Mouse (Mus musculus): ENCODE measurements around the gene Cadm4.

The Cadm4 gene

GRCm38 (mm10) chr7:24531211-24531971, 49.6 kb downstream of the Cadm4 start:
- peak; percentile 57 for DNase-seq (ENCODE audit: low spot score)

DNA sequence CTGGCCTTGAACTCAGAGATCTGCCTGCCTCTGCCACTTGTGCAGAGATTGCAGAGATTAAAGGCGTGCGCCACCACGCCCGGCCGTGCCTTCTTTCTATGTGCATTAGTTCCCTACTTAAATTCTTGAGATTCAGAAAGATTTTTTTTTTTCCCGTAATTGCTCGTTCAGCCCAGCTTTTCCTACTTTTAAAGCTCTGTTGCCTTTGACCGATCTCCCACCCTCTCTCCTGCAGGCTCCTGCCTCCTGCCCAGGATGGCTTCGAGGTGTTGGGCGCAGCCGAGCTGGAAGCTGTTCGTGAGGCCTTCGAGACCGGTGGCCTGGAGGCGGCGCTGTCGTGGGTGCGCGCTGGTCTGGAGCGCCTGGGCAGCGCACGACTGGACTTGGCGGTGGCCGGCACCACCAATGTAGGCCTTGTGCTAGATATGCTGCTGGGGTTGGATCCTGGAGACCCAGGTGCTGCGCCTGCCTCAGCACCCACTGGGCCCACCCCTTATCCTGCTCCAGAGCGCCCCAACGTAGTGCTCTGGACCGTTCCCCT, 51.3 kb downstream of the Cadm4 start:
- no peak for DNase-seq (ENCODE audit: low spot score)

DNA sequence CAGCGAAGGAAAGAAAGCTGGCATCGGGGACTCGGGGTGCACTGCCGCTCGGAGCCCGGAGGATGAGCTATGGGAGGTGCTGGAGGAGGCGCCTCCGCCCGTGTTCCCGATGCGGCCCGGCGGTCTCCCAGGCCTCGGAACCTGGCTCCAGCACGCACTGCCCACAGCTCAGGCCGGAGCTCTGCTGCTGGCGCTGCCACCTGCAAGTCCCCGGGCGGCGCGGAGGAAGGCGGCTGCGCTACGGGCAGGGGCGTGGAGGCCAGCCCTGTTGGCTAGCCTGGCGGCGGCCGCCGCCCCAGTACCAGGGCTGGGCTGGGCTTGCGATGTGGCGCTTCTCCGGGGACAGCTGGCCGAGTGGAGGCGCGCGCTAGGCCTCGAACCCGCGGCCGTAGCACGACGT, 52.0 kb downstream of the Cadm4 start:
- DNase-seq (ENCODE audit: low spot score) = no peak

DNA sequence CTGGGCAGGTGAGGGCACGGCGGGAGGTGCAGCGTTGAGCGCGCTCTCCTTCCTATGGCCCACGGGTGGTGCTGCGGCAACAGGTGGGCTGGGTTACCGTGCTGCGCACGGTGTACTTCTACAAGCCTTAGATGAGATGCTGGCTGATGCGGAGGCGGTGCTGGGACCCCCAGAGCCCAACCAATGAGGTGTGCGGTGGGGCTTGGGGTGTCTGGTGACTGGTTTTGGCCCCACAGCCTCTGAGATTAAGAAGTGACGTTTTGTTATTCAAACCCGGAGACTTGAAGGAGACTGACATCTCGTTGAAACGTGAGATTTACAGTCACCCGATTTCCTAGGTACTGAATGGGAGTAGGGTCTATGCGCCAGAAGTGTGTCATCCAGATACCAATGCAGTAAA, 52.5 kb downstream of the Cadm4 start:
- DNase-seq (ENCODE audit: low spot score) = no peak

- no peak for DNase-seq (ENCODE audit: low spot score)
These were observed 55.3 kb downstream of the Cadm4 start for GRCm38 (mm10) chr7:24537081-24537480.

GRCm38 (mm10) chr7:24537591-24537990, 55.8 kb downstream of the Cadm4 start:
- no peak for DNase-seq (ENCODE audit: low spot score)

DNA sequence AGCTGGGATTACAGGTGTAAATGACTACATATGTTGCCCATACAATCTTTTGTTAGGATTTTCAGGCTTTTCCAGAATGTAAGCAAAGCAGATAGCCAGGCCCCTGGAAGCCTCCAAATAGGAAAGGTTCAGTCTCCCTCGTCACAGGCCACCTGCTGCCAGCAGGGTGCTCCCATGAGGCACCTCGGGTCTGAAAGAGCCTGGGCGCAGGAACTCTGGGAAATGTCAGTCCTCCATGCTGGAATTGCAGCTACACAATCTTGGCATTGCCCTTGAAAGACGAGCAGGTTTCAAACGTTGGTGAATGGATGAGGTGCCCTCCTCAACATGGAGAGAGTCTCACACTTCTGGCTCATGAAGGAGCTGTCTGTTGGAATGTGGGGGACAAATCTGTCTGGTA, 56.3 kb downstream of the Cadm4 start:
- DNase-seq (ENCODE audit: low spot score) = no peak

GRCm38 (mm10) chr7:24538701-24539100, 56.9 kb downstream of the Cadm4 start:
- no peak for DNase-seq (ENCODE audit: low spot score)

DNA sequence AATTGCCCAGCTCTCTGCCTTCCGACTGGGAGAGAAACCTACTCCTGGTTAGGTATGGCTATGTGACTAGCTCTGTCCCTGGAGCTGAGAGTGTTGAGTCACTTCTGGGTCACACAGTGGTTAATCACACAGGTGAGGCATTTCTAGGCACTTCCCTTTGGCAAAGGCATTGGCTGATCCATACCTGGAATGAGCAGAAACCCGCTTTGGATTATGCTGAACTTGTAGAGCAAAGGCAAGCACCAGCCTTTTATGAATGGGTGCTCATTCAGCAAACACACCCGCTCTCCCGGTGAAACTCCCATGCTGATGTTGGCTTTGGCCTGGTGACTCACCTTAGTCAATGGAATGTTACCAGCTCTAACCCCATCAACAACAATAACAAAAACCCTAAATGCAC, 57.9 kb downstream of the Cadm4 start:
- no peak for DNase-seq (ENCODE audit: low spot score)

DNA sequence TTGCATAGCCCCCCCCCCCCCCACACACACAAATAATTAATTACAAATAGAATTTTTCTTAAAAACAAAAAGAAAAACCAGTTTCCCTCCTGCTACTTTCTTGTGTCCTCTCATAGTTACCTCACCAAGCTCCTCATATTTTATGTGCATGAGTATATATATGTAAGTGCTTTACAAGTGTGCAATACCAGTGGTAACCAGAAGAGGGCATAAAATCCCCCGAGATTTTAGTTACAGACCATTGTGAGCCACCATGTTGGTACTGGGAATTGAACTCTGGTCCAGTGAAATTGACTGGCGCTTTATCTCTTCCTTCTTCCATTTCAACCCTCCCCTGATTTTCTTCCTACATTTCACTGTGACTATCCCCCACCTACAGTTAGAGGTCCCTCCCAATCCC, 62.7 kb downstream of the Cadm4 start:
- DNase-seq (ENCODE audit: low spot score) = no peak

GRCm38 (mm10) chr7:24546068-24546614, 64.3 kb downstream of the Cadm4 start, which contains the start of the genes Pinlyp and Xrcc1:
Pinlyp (minus strand) TSS chr7:24546118.
Xrcc1 (plus strand) TSS chr7:24546289.
- no peak for DNase-seq (ENCODE audit: low spot score)

GRCm38 (mm10) chr7:24546634-24547389, 65.0 kb downstream of the Cadm4 start:
- peak; percentile 98 for DNase-seq (ENCODE audit: low spot score)

GRCm38 (mm10) chr7:24547534-24548036, 65.8 kb downstream of the Cadm4 start:
- no peak for DNase-seq (ENCODE audit: low spot score)

DNA sequence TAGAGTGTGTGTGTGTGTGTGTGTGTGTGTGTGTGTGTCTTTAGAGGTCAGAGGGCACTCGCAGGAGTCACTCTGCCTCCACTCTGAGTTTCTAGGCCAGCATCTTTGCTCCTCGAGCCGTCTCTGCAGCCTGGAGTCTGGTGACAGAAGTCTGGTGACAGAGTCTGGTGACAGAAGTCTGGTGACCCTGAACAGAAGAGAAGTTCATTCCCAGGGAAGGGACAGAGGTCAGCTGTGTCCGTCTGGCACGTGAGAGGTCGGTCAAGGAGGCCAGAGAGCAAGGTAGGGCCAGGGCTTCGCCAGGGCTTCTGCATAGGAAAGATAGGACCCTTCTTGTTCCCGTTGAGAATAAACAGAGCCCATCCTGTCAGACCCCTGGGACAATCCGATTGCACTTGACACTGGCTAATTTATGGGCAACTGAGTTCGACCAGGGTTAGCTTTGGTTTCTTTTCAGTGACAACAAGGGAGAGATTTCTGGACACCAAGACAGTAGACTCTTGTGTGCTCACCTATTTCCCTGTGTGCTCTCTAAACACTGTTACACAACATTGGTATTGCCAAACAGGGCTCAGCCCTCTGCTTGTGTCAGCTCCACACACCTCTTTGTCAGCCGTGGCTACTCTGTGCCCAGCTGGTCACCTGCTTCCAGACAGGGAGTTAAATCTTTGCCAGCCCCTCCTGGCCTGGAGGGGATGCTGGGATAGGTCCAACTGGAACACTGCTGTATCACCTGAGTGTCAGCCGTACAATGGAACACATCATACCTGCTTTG, 70.3 kb downstream of the Cadm4 start:
- no peak for DNase-seq (ENCODE audit: low spot score)
